Mouse (Mus musculus): ENCODE measurements at regions not wholly inside any gene's neighbourhood (a gene's known extent, or its start where the extent isn't known, plus 50 kb on each side); places are given as distances from the start of the nearest gene placed in this dataset.

DNA sequence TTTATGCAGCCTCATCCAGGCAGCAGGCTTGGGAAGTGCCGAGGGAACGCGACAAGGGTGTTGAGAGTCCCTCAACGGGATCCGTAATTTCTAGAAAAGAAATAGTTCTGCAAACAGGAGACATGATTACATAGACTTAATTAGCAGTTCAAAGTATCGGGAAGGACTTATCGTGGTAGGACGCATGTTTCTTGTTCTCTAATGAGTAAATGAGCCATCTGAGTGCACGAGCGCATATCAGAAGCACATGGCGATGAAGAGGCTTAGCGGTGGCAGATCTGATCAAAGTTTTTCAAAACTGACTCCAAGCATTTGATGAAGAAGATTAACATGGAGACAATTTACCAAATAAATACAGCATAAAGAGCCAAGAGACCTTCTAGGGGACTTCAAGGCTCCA is 238.8 kb upstream of the Zeb2 start:
- no peak for DNase-seq

GRCm38 (mm10) chr2:45351529-45352133 is 234.4 kb upstream of the Zeb2 start:
- DNase-seq = no peak

DNA sequence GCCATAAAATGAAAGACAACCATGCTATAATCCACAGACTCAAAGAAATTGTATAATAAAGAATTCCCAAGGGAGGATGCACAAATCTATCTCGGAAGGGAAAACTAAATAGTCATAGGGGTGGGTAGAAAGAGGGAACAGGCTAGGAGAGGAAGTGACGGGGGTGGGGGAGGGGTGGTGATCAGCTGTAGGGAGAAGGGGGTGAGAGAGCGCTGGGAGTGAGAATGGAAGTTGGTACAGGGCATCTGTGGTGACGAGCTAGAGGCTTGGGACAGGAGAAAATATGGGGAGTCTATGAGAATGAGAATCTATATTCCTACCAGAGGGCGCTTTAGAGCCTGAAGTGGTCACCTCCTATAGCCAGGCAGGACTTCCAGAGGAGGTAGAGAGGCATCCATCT is 229.2 kb upstream of the Zeb2 start:
- no peak for DNase-seq

DNA sequence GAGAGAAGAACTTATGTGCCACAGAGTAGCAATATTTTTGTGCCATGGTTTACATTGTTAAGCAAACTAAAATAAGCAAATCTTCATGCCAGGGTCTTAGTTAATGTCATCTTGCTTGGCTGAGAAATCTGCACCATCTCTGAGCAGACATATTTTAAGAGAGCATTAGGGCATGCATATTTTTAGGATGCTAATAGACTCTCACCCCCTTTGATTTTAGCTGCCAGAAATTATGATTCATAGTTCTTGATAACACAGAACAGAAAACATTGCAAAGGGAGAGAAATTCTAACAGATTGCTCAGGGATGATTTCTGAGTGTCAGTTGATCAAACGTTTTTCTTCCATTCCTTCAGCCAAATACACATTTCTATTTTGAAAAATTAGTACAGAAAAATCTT is 222.7 kb upstream of the Zeb2 start:
- DNase-seq = no peak

- no peak for DNase-seq
These were observed 221.6 kb upstream of the Zeb2 start for GRCm38 (mm10) chr2:45338809-45339208.

GRCm38 (mm10) chr2:45316945-45317565 is 199.9 kb upstream of the Zeb2 start:
- no peak for DNase-seq

GRCm38 (mm10) chr2:45287530-45288009 is 170.4 kb upstream of the Zeb2 start:
- no peak for DNase-seq

DNA sequence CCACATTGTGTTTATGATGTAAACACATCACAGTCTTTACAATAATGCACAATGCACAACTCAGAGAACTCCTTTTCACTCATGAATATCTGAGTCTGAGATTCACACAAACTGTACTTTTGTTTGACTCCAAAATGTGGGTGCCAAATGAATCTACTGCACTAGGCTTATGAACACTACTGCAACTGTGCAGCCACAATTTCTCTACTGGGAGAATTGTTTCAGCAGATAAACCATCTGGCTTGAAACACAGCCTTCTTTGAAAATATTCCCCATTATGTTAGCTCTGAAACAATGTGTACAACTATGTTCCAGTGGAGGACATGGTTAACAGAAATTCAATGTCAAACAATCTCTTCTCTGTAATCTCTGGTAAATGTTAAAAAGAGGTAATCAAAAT is 166.6 kb upstream of the Zeb2 start:
- DNase-seq = no peak

DNA sequence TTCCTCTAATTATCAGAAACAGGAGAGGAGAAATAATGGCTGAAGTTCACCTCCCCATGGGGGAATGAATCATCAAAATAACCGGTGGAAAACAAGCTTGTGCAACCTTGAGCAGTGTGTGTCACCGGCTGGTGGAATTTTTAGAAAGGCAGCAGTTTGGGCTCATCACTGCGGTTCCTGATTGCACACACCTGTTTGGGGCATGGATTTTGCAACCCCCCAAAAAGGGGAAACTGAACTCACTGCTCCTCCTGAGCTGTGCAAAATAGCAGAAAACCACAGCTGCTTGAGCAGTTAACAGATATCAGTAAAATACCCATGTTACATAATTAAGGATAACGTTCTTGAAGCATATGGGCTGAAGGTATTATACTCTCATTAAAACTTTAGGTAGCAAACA is 162.3 kb upstream of the Zeb2 start:
- DNase-seq = no peak

- no peak for DNase-seq
These were observed 160.4 kb upstream of the Zeb2 start for GRCm38 (mm10) chr2:45277602-45278001.

GRCm38 (mm10) chr2:45276703-45277102 is 159.5 kb upstream of the Zeb2 start:
- DNase-seq = no peak

DNA sequence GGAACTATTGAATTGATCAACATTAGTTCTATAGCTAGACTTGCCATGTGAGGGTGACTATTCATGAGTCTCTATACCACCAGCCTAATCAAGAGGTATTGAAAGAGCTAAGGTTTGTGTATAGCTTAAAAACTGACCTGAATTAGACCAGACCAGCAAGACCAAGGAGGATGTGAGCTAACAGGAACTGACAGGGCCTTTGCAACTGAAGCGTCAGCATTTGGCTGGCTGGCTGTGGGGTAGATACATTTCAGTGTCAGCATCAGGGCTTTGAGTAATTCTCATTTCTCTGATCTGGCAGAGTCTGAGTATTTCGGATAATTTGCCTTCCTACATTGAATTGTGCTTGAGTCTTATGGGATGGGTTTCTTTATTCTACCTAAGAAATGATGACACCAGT is 152.8 kb upstream of the Zeb2 start:
- no peak for DNase-seq

DNA sequence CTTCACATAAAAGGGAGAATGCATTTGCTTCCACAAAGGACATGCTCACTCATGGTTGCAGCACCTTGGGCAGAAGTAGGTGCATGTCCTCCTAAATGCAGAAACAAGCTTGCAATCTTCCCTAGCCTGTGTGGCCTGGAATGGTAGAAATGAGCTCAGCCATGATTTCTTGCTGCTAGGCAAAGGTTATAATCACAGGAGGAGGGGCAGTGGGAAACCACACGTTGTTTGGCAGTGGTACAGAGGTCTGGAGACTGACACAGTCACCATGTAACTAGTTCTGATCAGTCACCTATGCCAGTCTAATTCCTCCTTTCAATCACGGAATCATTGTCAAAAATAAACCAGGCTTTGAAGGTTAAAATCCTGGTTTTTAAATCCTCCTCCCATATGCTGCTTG is 148.6 kb upstream of the Zeb2 start:
- no peak for DNase-seq

DNA sequence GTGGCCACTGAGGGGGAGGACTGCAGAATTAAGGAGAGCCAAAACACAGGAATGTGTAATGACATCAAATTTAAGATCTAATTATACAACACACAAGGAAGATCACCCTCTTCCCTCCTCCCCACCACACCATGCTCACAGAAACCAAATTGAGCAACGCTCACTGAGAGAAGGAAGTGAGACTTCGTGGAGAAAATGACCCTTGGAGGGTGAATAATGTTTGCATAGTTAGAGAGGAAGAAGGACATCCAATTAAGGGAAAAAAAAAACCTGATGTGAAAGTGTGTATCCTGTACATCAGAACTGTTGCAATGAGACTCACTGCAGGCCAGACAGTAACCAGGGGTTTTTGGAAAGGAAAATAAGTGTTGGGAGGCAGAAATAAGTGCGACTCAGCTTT is 144.8 kb upstream of the Zeb2 start:
- no peak for DNase-seq

DNA sequence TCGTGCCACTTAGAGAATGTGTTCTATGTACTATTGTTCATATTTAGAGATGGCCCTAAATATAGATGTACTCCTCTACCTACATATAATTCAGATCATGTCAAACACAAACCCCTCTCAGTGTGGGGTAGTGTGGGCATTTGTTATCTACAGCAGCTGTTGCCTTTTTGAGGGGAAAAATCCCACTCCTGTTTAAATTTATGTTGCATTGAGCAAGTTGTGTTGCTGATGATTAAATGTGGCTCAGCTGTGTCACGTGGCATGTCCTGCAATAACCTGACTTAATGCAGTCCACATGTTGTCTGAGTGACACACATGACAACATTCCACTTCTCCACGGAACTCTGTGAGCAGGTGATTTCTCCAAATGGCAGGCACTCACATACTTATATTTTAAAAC is 141.7 kb upstream of the Zeb2 start:
- DNase-seq = no peak

DNA sequence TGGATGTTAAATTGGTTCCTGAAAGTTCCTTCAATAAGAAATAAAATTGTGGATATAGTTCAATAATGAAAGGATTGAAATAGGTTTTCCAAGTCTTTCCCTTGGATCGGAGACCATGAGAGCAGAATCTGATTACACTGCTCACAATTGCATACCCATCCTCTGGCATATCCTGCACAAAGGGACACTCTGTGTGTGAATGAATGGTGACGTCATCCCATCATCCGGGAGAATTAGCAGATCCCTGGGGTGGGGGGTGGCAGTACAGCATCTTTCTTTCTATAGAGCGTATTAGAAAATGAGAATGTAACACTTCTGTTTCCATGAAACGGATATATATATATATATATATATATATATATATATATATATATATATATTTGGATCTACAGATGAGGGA is 139.2 kb upstream of the Zeb2 start:
- DNase-seq = no peak

DNA sequence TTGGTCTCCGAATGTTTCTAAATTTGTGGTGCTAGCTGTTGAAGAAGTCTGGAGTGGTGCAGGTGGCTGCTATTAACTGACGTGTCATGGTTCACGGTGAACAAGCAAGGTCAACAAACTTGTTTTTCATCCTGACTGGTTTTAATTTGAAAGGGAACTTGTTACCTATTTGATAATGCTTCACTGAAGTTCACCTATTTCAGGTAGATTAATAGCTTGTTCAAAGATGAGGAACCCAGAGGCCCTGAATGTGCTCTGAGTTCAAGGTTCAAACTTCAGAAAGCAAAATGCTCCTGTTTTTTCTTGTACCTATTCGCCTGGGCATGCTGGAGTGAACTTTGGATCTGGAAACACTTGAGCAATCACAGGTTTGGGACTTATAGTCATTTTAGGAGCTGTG is 136.7 kb upstream of the Zeb2 start:
- DNase-seq = no peak

GRCm38 (mm10) chr2:45252321-45252720 is 135.1 kb upstream of the Zeb2 start:
- no peak for DNase-seq

DNA sequence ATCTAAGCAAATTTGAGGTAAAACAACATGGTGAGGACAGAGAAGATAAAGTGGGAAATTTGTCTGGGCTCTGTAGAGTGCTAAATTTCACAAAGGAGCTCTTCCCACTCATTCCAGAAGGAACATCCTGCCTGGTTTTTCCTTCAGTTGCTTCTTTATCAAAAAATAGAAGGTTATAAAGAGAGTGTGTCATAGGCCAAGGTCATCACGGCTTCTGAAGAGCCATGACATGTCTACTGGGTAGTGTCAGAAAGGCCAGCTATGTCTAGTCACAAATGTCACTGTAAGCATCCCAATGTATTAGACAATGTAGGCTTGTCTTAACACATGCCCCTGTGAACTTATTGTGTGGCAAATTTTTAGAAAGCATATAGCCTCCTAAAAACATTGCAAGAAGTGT is 132.5 kb upstream of the Zeb2 start:
- no peak for DNase-seq

DNA sequence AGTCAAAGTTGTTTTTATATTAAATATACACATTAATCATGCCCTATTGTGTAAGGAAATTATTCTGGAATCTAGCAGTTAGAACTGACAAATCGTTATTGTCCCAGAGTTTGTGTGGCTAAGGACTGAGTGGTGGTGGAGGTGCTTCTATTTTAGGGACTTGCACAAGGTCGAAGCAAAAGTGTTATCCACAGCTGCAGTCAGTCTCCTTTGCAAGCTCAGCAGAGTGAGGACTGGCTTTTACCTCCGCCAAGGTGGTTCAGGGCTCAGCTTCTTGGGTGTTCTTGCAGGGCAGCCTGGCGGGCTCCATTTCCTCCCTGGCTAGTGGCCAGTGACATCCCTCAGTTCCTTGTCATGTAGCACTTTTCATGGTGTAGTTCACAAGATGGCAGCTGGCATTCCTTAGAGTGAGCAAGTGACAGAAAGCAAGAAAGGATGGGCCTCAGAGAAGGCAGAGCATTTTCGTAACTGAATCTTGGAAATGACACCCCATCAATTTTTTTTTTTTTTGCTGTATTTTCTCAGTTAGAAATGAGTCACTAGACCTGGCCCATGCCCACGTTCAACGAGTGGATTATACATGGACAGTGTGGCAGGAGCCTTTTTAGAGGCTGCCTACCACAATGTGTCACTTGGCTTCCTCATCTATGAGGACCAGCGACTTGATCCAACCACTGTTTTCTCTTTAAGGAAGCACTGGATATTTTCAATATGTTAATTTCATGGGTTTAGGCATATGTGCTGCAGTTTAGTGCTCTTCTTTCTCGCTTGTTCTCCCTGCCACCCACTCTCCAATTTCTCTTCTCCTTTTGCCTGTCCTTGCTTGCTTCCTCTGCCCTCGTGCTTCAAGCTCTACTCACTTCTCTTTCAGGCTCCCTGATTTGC is 129.1 kb upstream of the Zeb2 start:
- no peak for DNase-seq

DNA sequence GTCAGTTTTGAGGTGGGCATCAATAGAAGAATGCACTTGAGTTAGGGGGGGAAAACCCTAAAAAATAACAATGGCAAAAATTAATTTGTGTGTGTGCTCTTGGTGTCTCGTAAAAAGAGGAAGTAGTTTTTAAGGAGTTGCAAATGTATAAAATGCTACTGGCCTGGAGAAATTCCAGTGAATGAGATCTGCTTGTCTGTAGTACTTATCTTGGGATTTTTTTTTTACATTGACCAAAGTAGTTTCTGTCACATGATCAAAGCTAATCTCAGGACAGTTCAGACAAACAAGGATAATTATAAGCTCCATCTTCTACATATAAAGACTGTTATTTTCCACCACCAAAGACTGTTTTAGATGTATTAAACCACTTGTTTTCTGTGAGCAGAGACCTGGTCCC is 128.3 kb upstream of the Zeb2 start:
- DNase-seq = no peak

DNA sequence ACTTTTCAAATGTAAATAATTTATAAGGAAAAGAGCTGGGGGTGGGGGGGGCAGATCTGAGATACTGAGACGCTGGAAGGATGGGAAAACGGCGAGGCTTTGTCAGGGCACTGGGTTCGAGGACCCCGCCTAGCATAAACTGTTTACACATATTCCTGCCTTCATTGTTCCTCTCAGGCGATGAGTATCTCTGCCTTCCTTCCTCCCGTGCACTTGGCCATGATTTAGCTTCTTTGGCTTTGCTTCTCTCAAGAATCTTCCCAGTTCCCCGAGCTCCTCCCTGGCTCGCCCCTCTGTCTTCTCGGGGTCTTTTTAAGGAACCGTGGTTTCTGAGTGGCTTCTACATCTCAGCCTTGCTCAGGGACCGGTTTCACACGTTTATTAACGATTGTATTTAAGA is 127.3 kb upstream of the Zeb2 start:
- DNase-seq = no peak

- DNase-seq = no peak
These were observed 122.5 kb upstream of the Zeb2 start for GRCm38 (mm10) chr2:45239501-45240292.
